Comparison of ENCODE assay signal across 13 mouse cellular contexts in genomic region chr11:50617015-50617543, GRCm38 (mm10). TPM values are rescaled to one million over a fixed set of nuclear protein-coding genes. Genes with fewer than 3 reads are reported as not detected.
"Had no signal": no experiment of that assay in that cellular context is flagged by ENCODE, and none has a peak within 500 bp of the region (broad histone marks: within the 10 kb centered on the region; RNA-seq: fewer than 3 reads in every experiment).

No protein-coding gene starts in this region.

- H3K27ac ChIP-seq: limb, embryonic 12.5 days; liver, embryonic 15.5 days; midbrain, embryonic 13.5 days had no signal

- H3K4me1 ChIP-seq: liver, embryonic 15.5 days; midbrain, embryonic 13.5 days had no signal

- H3K9me3 ChIP-seq: limb, embryonic 12.5 days; liver, embryonic 15.5 days; midbrain, embryonic 13.5 days had no signal

- H3K27me3 ChIP-seq: liver, embryonic 15.5 days; midbrain, embryonic 13.5 days had no signal

- H3K4me3 ChIP-seq: limb, embryonic 12.5 days; liver, embryonic 15.5 days; midbrain, embryonic 13.5 days had no signal

- ATAC-seq: lung, postnatal 0 days; midbrain, embryonic 13.5 days had no signal

- H3K4me2 ChIP-seq: limb, embryonic 12.5 days; liver, embryonic 11.5 days; liver, embryonic 15.5 days; midbrain, embryonic 13.5 days had no signal

- DNase-seq: kidney, postnatal 25 days; layer of hippocampus, postnatal 36 days; lung, adult 2 months; lung, postnatal 36 days; right cerebral cortex, adult 18-20 months; right cerebral cortex, postnatal 25 days; thymus, postnatal 36 days had no signal

- H3K9ac ChIP-seq: limb, embryonic 12.5 days; liver, embryonic 15.5 days; midbrain, embryonic 13.5 days had no signal

- H3K36me3 ChIP-seq: limb, embryonic 12.5 days; liver, embryonic 15.5 days; midbrain, embryonic 13.5 days had no signal

RNA-seq across cellular contexts. Expression of gene Adamts2, which starts 15.2 kb away (rescaled TPM):
- total RNA-seq: megakaryocyte progenitor cell, adult 5-6 weeks had no signal
